Mouse (Mus musculus): ENCODE data around the gene Lrit3.
A peak's percentile ranks its signal among the peaks of the same experiment; 100 is the strongest.

The Lrit3 gene

DNA sequence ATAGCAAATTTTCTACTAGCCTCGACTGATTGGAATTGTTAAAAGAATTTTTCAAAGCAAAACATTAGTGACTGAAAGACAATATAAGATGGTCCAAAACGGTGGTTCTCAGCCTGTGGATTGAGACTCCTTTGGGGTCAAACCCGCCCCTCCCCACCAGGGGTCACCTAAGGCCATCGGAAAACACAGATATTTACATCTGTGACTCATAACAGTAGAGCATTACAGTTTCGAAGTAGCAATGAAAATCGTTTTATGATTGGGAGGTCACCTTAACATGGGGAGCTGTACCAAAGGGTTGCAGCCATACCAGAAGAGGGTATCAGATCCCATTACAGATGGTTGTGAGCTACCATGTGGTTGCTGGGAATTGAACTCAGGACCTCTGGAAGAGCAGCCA is 32.6 kb downstream of the Lrit3 start:
- DNase-seq (ENCODE audit: low read depth, low spot score), result no peak

DNA sequence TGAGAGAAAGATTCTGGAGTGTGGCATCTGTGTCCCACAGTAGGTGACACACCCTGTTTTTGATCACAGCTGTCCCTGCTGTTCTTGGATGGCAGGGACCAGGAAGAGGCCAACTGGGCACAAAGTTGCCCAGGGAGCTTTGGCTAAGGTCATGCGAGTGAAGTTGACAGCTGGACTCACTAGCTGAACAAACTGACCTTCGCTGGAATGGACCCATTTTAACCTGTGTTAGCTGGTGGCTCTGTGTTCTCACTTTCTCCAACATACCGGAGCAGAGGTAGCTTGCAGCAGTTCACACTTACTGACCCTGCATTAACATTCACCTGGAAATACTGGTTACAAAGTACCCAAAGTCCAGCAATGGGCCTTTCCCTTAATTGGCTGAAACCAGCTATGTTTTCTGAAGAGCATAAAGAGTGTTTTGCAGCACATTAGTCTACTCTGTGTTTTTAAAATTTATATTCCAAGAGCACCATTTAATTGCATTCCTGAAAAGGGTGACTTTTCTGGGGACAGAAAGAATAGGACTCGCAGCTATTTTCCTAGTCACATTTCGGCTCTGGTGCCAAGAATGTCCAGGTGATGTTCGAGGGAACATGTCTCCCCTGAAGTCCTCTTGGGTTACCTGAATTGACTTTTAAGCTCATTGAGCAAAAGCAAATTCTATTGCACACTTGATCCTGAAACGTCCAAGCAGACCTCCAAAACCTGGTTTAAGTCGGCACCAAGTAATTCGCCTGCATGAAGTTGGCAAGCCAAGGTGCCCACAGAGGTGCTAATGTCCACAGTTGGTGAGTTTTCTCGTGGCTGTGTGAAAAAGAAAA is 36.6 kb downstream of the Lrit3 start:
- DNase-seq (ENCODE audit: low read depth, low spot score), result no peak

DNA sequence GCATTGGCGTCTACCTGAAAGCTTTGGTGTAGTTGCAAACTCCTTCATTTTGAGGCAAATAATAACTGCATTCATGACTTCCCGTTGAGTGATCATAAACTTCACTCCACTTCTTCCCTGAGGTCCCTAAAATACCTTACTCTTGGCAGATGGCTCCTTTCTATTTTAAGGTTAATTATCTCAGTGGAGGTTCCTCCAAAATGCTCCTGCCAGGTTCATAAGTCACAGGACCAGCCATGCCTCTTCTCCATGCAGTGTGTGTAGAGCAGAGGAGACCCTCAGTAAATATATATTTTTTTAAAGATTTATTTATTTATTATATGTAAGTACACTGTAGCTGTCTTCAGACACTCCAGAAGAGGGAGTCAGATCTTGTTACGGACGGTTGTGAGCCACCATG is 37.7 kb downstream of the Lrit3 start:
- DNase-seq (ENCODE audit: low read depth, low spot score), result no peak

DNA sequence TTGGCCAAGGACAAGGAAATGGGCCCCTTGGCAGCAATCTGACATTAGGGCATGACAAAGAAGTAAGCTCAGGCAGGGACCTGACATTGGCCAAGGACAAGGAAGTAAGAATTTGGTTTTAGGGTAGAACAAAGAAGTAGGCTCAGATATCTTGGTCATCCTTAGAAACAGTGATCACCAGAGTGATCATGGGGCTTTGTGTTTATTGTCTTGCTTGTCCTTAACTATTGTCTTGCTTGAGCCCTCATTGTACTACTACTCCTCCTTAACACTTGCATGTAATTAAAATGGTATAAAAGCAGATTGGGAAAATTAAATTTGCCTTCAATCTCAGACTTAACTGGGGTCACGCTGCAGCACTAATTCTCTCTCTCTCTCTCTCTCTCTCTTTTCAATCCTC is 46.2 kb downstream of the Lrit3 start:
- peak; percentile 25 for DNase-seq (ENCODE audit: low read depth, low spot score)

DNA sequence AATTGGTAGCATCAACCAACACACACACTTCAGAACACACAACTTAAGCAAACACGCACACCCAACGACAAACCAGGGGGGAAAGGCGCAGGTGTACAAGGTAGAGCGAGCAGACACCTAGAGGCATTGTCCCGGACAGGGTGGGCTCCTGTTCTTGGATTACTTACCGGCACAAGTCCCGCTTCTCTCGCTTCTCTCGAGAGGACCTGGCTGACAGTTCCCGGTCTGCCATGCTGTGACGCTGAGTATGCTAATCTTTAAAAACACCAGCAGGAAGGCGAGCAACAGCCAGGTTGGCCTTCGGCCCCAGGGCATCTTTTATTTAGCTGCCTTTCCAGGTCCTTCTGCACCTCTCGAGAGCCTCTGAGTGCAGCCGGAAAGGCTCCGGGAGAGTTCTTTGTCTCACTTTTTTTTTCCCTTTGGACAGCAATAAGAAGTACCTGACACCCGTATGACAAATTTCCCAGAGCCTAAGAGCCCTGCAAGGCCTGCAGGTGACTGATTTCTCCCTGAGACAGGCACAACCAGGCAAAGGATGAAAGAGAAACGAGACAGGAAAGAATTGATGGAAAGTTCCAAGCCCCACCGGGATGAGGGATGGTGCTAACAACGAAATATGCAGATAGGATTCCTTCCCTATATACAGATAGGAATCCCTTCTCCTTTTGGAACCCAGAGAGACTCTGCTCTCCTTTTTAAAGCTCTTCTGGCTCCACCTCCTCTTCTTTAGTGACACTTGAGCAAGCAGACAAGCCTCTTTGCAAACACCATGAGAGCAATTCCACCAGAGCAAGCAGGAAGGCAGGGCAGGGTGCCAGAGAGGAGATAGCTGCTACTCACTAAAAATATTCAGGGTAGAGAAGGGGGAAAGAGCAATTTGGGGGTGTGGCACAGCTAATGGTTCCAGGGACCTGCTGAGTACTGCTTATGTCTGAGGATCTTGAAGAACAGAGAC is 48.9 kb downstream of the Lrit3 start, which contains the start of gene Egf:
Egf (minus strand) TSS at position 667 of the 955 bp plus-strand sequence.
- DNase-seq (ENCODE audit: low read depth, low spot score), result peak; percentile 21

DNA sequence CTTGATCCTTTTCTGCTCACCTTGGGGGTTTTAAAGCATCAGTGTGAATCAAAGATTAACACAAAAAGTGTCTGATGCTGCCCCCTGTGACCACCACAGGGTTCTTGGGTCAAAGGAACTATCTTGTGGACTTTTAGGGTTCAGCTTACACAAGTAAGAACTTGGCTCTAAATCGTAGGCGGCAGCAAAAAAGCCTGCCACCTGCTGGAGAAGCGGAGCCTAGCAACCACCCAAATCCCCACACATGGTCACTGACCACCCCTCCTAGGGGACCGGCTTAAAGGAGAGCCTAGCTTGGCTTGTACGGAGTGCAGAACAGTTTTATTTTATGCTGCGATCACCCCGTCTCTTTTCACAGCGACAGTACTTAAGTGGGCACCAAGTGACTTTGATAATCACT is 59.0 kb downstream of the Lrit3 start:
- peak; percentile 78 for DNase-seq (ENCODE audit: low read depth, low spot score)

DNA sequence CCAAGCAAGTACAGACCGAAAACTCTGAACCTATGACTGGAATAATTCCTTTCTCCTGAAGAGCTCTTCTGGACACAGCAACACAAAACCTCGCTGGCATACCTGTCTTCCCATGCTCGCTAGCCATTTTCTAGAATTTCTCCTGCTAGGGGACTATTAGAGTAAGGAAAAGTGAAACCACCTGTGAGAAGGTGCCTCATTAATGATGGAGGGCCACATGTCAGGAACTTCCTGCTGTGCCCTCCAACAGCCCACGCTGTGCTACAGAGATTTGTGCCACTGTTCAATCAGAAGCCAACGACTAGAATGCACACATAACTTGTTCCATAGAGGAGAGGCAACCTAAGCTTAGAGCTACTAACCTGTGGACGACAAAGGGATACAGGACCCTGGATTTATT is 61.0 kb downstream of the Lrit3 start:
- no peak for DNase-seq (ENCODE audit: low read depth, low spot score)

DNA sequence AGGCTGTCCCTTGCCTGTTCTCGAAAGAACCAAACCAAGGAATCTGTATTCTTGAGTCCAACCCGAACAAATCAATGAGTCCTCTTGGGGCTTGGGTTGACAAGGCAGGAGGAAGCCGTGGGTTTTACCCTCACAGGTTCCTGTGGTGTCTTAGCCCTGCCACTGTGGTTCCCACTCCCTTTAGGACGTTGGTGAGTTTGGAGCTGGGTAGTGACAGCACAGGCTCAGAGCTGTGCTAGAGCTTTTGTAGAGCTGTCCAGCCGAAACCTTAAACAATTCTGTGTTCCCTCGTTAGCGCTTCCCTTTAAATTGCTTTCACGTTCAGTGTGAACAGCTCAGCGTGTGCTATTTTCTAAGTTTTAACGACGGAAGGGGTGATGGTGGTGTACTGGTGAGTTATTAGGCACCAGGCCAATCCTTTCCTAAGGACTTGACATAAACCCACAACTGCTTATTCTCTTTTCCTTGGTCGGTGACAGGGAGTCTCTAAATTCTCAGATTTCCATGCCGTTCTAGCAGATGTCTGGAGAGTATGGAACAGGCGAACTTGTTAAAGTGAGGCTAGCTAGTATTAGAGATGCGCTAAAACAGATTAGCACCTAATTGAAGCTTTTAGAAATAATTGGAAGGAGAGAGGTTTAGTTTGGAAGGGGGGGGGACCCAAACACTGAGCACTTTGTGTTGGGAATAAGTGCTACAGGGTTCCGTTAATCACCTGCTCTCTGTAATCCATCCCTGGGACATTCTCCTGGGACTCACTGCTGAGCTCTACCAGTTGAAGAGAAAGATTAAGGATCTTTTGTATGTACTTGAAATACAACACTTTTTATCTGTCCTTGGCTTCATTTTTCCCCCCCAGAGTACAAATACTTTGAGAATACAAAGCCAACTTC is 65.3 kb downstream of the Lrit3 start:
- no peak for DNase-seq (ENCODE audit: low read depth, low spot score)
